Mouse (Mus musculus): ENCODE results near the gene Myog. TPM values are rescaled to one million over a fixed set of nuclear protein-coding genes. Genes with fewer than 3 reads are reported as not detected.

Myog gene
- total RNA-seq, 2 experiments from 2014 or later: not detected

DNA sequence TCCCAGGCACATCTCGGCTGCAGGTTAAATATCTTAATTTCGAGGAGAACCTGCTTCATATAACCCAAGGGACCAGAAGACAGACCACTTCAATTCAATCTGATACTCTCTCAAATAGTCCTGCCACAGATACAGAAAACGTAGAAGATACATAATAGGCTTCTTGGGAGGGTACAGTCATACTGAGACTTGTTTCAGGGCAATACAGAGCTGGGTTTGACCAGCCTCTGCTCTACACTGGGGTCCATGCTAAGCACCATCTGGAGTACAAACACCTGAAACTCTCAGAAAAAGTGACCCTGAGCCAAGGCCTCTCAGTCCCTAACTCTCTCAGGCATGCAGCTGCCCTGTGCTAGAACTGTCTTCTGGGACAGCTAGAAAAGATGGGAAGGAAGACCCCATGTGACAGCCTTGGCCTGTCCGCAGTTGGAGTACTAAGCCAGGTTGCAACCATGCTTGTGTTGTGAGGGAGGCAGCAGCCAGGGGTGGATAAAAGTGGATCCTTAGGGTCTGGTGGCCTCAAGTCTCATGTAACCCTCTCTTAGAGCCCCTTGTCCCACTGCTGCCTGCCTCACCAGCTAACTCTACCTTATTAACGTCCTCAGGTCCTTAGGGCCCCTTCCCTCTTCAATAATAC, 52.0 kb downstream of the Myog start:
- intact Hi-C loops (cut with DNase I): no loop called here
- no peak for DNase-seq (ENCODE audit: low spot score in 2 of 2)

Other genes with a start within 250 kb of the Myog start
- 10 to 100 TPM; 12.4 to 44.2 TPM for gene Btg2, start 210.9 kb upstream of the Myog start, total RNA-seq (2021)
- under 1 TPM; 0.23 to 0.30 TPM for gene Chit1, start 178.7 kb upstream of the Myog start, total RNA-seq (2021)
- gene Chil1, start 107.8 kb upstream of the Myog start, total RNA-seq (2021): 10 to 100 TPM; 12.0 to 12.4 TPM
- gene Mybph, start 96.5 kb upstream of the Myog start, total RNA-seq (2021): under 1 TPM in 1 of 2 experiments, not detected in 1; 0.27 TPM
- gene Adora1, start 54.6 kb upstream of the Myog start, total RNA-seq (2021): 100 to 1,000 TPM; 175 to 206 TPM
- gene Ppfia4, start 42.9 kb downstream of the Myog start, total RNA-seq (2021): 10 to 100 TPM; 48.4 to 49.5 TPM
- gene Tmem183a, start 72.0 kb downstream of the Myog start, total RNA-seq (2021): 10 to 100 TPM; 80.1 to 87.0 TPM
- not detected for gene 4933406M09Rik, start 96.0 kb downstream of the Myog start, total RNA-seq (2021)
- gene Cyb5r1, start 115.6 kb downstream of the Myog start, total RNA-seq (2021): 10 to 100 TPM; 18.9 to 19.9 TPM
- gene Adipor1, start 125.4 kb downstream of the Myog start, total RNA-seq (2021): 10 to 100 TPM; 60.2 to 62.8 TPM
- 10 to 100 TPM; 36.4 to 37.1 TPM for gene Klhl12, start 165.5 kb downstream of the Myog start, total RNA-seq (2021)
- 10 to 100 TPM; 26.1 to 29.5 TPM for gene Rabif, start 204.7 kb downstream of the Myog start, total RNA-seq (2021)